ENCODE assay signal across 9 mouse cellular contexts in genomic region chr7:127480321-127480720, GRCm38 (mm10). TPM values are rescaled to one million over a fixed set of nuclear protein-coding genes. Genes with fewer than 3 reads are reported as not detected.
DNase-seq lines count a peak whose midpoint lies in the region; ATAC-seq and TF ChIP-seq lines count a peak whose summit lies in the region.
"Had no signal": no experiment of that assay in that cellular context is flagged by ENCODE, and none has a peak within 500 bp of the region (broad histone marks: within the 10 kb centered on the region; RNA-seq: fewer than 3 reads in every experiment).

No protein-coding gene starts in this region.

- H3K4me2 ChIP-seq in midbrain, embryonic 11.5 days: peak overlapping the region; percentile 99

- peak overlapping the region; percentile 80 for H3K9ac ChIP-seq in midbrain, embryonic 11.5 days (ENCODE audit: low read length)

- intact Hi-C loops in heart, postnatal 14 days (cut with DNase I): loop anchor here (5.0 kb wide), 1 partner anchor 168 kb away; no protein-coding TSS in a partner anchor

- no peak for TF ChIP-seq POLR2A in cortical plate, adult 2 months (IDR thresholded peaks at IDR 0.05; ENCODE audit: extremely low read depth, insufficient read depth, low read length)

- H3K27ac ChIP-seq in cortical plate, adult 2 months (ENCODE audit: insufficient read depth, low read length): no peak overlapping the region
- H3K27ac ChIP-seq in midbrain, embryonic 11.5 days (ENCODE audit: low read depth, low read length): no peak overlapping the region

- no peaks in the 10 kb centered on the region for H3K27me3 ChIP-seq in midbrain, embryonic 11.5 days (ENCODE audit: control insufficient read depth, insufficient read depth, low read length)
- H3K27me3 ChIP-seq: Patski had no signal

- no peak for TF ChIP-seq CTCF in cortical plate, adult 2 months (IDR thresholded peaks at IDR 0.05; ENCODE audit: extremely low read depth, insufficient read depth, low read length)

- ATAC-seq in midbrain, embryonic 11.5 days (ENCODE audit: low FRiP score): no peak
- ATAC-seq: Patski had no signal

- H3K36me3 ChIP-seq in midbrain, embryonic 11.5 days (ENCODE audit: control insufficient read depth, insufficient read depth, low read length): peaks cover 28% of the 10 kb centered on the region

- peak overlapping the region; percentile 52 for H3K4me3 ChIP-seq in cortical plate, adult 2 months (ENCODE audit: insufficient read depth, low read length)
- H3K4me3 ChIP-seq in midbrain, embryonic 11.5 days (ENCODE audit: low read depth, low read length): peak overlapping the region; percentile 68

- H3K4me1 ChIP-seq in cortical plate, adult 2 months (ENCODE audit: control insufficient read depth, insufficient read depth, low read length): peaks cover 3% of the 10 kb centered on the region; the same call in 1 of the 2 replicates
- peaks cover 15% of the 10 kb centered on the region for H3K4me1 ChIP-seq in midbrain, embryonic 11.5 days (ENCODE audit: control insufficient read depth, insufficient read depth, low read length)

- WGBS in midbrain, embryonic 11.5 days: 70% methylated on average over 2 of the region's 2 CpGs

- DNase-seq in heart, adult 11 months: peak; percentile 91
- no peak for DNase-seq in heart, postnatal 14 days
- DNase-seq in induced T-regulatory cell, adult 2 months (ENCODE audit: low read depth): peak; percentile 91
- DNase-seq in midbrain, embryonic 11.5 days (ENCODE audit: low spot score, missing footprints): peak; percentile 83
- peak; percentile 76 for DNase-seq in thymus, postnatal 0 days (ENCODE audit: low spot score)
- no peak for DNase-seq in retina, postnatal 1 day
- DNase-seq in gastrocnemius, postnatal 25 days: no peak

- H3K9me3 ChIP-seq in midbrain, embryonic 11.5 days (ENCODE audit: control insufficient read depth, low read length): no peaks in the 10 kb centered on the region

RNA-seq across cellular contexts. Expression of gene Fbrs, which starts 1.3 kb away (rescaled TPM):
- total RNA-seq in heart, postnatal 14 days (2021): 10 to 100 TPM; 38.4 to 43.1 TPM
- polyA plus RNA-seq in cortical plate, adult 2 months (2012; rRNA removed): 26.6 and 27.1 TPM in 2 replicates
- 9.8 and 10.7 TPM in 2 replicates for polyA plus RNA-seq in midbrain, embryonic 11.5 days (2014; fragmentation: Nextera tagmentation; extraction: Ambion mirVana)
- 14.6 and 20.0 TPM in 2 replicates for polyA plus RNA-seq in thymus, postnatal 0 days (2015; fragmentation: Nextera tagmentation; extraction: Ambion mirVana)
- 10 to 100 TPM; 15.8 to 16.8 TPM for total RNA-seq in gastrocnemius, postnatal 25 days (2021)

RNA-seq across cellular contexts. Expression of gene Prr14, which starts 20.9 kb away (rescaled TPM):
- 10 to 100 TPM; 25.9 to 29.4 TPM for total RNA-seq in heart, postnatal 14 days (2021)
- 44.0 and 44.8 TPM in 2 replicates for polyA plus RNA-seq in cortical plate, adult 2 months (2012; rRNA removed)
- 70.3 and 72.4 TPM in 2 replicates for polyA plus RNA-seq in midbrain, embryonic 11.5 days (2014; fragmentation: Nextera tagmentation; extraction: Ambion mirVana)
- 51.0 and 54.6 TPM in 2 replicates for polyA plus RNA-seq in thymus, postnatal 0 days (2015; fragmentation: Nextera tagmentation; extraction: Ambion mirVana)
- total RNA-seq in gastrocnemius, postnatal 25 days (2021): 10 to 100 TPM; 17.3 to 17.7 TPM

RNA-seq across cellular contexts. Expression of gene Zfp689, which starts 31.4 kb away (rescaled TPM):
- 1 to 10 TPM; 1.4 to 1.6 TPM for total RNA-seq in heart, postnatal 14 days (2021)
- 5.3 and 5.8 TPM in 2 replicates for polyA plus RNA-seq in cortical plate, adult 2 months (2012; rRNA removed)
- polyA plus RNA-seq in midbrain, embryonic 11.5 days (2014; fragmentation: Nextera tagmentation; extraction: Ambion mirVana): 12.6 and 15.0 TPM in 2 replicates
- 4.3 and 4.7 TPM in 2 replicates for polyA plus RNA-seq in thymus, postnatal 0 days (2015; fragmentation: Nextera tagmentation; extraction: Ambion mirVana)
- 1 to 10 TPM in 1 of 2 experiments, under 1 TPM in 1; 0.67 to 1.0 TPM for total RNA-seq in gastrocnemius, postnatal 25 days (2021)

RNA-seq across cellular contexts. Expression of gene Srcap, which starts 31.5 kb away (rescaled TPM):
- 10 to 100 TPM; 63.6 to 69.2 TPM for total RNA-seq in heart, postnatal 14 days (2021)
- polyA plus RNA-seq in cortical plate, adult 2 months (2012; rRNA removed): 24.7 and 26.4 TPM in 2 replicates
- 49.6 and 52.1 TPM in 2 replicates for polyA plus RNA-seq in midbrain, embryonic 11.5 days (2014; fragmentation: Nextera tagmentation; extraction: Ambion mirVana)
- 22.2 and 29.8 TPM in 2 replicates for polyA plus RNA-seq in thymus, postnatal 0 days (2015; fragmentation: Nextera tagmentation; extraction: Ambion mirVana)
- total RNA-seq in gastrocnemius, postnatal 25 days (2021): 10 to 100 TPM; 46.1 to 47.6 TPM

RNA-seq across cellular contexts. Expression of gene Gm42715, which starts 39.1 kb away (rescaled TPM):
- 10 to 100 TPM; 13.5 to 13.9 TPM for total RNA-seq in heart, postnatal 14 days (2021)
- polyA plus RNA-seq in cortical plate, adult 2 months (2012; rRNA removed): 11.3 and 13.3 TPM in 2 replicates
- polyA plus RNA-seq in midbrain, embryonic 11.5 days (2014; fragmentation: Nextera tagmentation; extraction: Ambion mirVana): 19.2 and 20.2 TPM in 2 replicates
- polyA plus RNA-seq in thymus, postnatal 0 days (2015; fragmentation: Nextera tagmentation; extraction: Ambion mirVana): 10.9 and 15.9 TPM in 2 replicates
- 1 to 10 TPM; 4.7 to 5.2 TPM for total RNA-seq in gastrocnemius, postnatal 25 days (2021)

Comparison
In these comparisons a context has a peak if more than half of its experiments do, and no peak if none do; other contexts are left out.
1. DNase-seq: peak in heart, adult 11 months (single experiment), induced T-regulatory cell, adult 2 months (single experiment), midbrain, embryonic 11.5 days (single experiment) and thymus, postnatal 0 days (single experiment); none in heart, postnatal 14 days (0 of 2), retina, postnatal 1 day (single experiment) and gastrocnemius, postnatal 25 days (single experiment).